Mouse (Mus musculus): ENCODE measurements around the gene Gm17428. TPM values are rescaled to one million over a fixed set of nuclear protein-coding genes. Genes with fewer than 3 reads are reported as not detected.

Gene Gm17428
- not detected in 2 replicates for polyA plus RNA-seq (2012; rRNA removed)

DNA sequence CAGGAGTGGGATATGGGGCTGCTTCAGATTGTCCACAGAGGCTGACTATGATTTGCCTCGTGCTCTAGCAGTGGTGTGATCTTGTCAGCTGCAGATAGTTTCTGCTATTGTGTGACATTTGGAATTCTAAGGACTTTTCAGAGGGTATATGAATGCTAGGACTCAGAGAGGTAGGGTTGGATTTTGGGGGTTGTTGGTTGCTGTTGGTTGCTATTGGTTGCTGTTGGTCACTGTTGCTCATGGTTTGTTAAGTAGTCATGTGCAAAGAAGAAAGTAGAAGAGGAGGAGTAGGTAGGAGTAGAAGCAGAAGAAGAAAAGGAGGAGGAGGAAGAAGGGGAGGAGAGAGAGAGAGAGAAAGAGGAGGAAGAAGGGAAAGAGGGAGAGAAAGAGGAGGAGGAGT, at the start of gene Gm17428:
Gm17428 (plus strand) TSS at position 301 of the 400 bp plus-strand sequence.
- no peaks in the 10 kb centered on the region for H3K4me1 ChIP-seq (ENCODE audit: control insufficient read depth, insufficient read depth, low read length)
- no peak for DNase-seq
- WGBS = 62% methylated on average over 1 of the region's 1 CpGs
- TF ChIP-seq CTCF (IDR thresholded peaks at IDR 0.05; ENCODE audit: insufficient read depth, low read length) (no peak), POLR2A (IDR thresholded peaks at IDR 0.05; ENCODE audit: borderline replicate concordance, extremely low read depth, low read depth, low read length) (no peak)
- no peak within 1 kb of the TSS for H3K4me3 ChIP-seq (replicated peaks; ENCODE audit: extremely low read depth, low read depth, low read length)

- TF ChIP-seq POLR2A (IDR thresholded peaks at IDR 0.05; ENCODE audit: borderline replicate concordance, extremely low read depth, low read depth, low read length) (no peak), CTCF (IDR thresholded peaks at IDR 0.05; ENCODE audit: insufficient read depth, low read length) (no peak)
- WGBS = 28% methylated on average over 7 of the region's 7 CpGs
- H3K4me1 ChIP-seq (ENCODE audit: control insufficient read depth, insufficient read depth, low read length) = peaks cover 5% of the 10 kb centered on the region; the same call in 1 of the 2 replicates
- DNase-seq = no peak
- H3K4me3 ChIP-seq (replicated peaks; ENCODE audit: extremely low read depth, low read depth, low read length) = no peak overlapping the region
Observed at GRCm38 (mm10) chr14:54927296-54927695, 49.4 kb upstream of the Gm17428 start.

- 63% methylated on average over 5 of the region's 5 CpGs for WGBS
- no peak overlapping the region for H3K4me3 ChIP-seq (replicated peaks; ENCODE audit: extremely low read depth, low read depth, low read length)
- no peak for DNase-seq
- TF ChIP-seq CTCF (IDR thresholded peaks at IDR 0.05; ENCODE audit: insufficient read depth, low read length) = no peak
- no peak for TF ChIP-seq POLR2A (IDR thresholded peaks at IDR 0.05; ENCODE audit: borderline replicate concordance, extremely low read depth, low read depth, low read length)
- peaks cover 5% of the 10 kb centered on the region; the same call in 1 of the 2 replicates for H3K4me1 ChIP-seq (ENCODE audit: control insufficient read depth, insufficient read depth, low read length)
Observed at GRCm38 (mm10) chr14:54929801-54930200, 46.9 kb upstream of the Gm17428 start.

DNA sequence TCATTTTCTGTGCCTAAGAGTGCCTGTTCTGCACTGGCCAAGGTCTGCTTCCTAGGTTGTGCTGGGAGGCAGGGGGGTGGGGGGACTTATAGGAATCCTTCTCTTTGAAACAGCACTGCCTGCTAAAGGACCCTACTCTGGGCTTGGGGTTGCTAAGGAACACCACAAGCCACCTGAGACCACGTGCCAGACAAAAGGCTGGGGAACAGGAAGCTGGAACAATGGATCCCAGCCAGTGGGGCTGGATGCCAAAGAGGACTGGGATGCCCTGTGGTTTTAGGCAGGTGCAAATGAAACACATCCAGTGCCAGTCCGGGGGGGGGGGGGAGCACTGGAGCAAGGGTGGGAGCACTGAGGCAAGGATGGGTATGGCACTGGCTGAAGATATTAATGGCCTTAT, 46.3 kb upstream of the Gm17428 start:
- H3K4me1 ChIP-seq (ENCODE audit: control insufficient read depth, insufficient read depth, low read length) = peaks cover 5% of the 10 kb centered on the region; the same call in 1 of the 2 replicates
- 23% methylated on average over 2 of the region's 2 CpGs for WGBS
- TF ChIP-seq CTCF (IDR thresholded peaks at IDR 0.05; ENCODE audit: insufficient read depth, low read length) (no peak), POLR2A (IDR thresholded peaks at IDR 0.05; ENCODE audit: borderline replicate concordance, extremely low read depth, low read depth, low read length) (no peak)
- no peak overlapping the region for H3K4me3 ChIP-seq (replicated peaks; ENCODE audit: extremely low read depth, low read depth, low read length)
- DNase-seq = no peak

DNA sequence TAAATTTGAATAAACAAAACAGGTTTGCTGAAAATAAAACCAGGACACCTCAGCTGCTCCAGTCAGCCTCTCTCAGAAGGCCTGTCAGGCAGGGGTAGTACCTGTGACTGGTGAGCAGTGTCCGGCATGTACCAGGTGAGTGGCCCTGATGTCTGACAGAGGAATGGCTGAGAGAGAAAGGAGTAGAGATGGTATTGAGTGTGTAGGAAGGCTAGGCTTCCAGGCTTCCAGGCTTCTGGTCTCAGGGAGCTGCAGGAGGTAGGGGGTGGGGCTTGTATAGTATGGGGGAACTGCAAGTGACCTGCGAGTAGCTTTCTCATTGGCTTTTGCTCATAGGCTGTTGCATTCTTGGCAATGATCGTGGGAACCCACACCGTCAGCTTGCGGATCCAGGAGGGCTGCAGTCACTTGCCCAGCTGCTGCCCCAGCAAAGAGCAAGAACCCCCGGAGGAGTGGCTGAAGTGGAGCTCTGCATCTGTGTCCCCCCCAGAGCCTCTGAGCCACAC, 44.0 kb upstream of the Gm17428 start, which contains the start of gene Il25:
Il25 (plus strand) TSS at position 51 of the 506 bp plus-strand sequence.
- TF ChIP-seq POLR2A (IDR thresholded peaks at IDR 0.05; ENCODE audit: borderline replicate concordance, extremely low read depth, low read depth, low read length) (no peak), CTCF (IDR thresholded peaks at IDR 0.05; ENCODE audit: insufficient read depth, low read length) (no peak)
- no peak within 1 kb of the TSS for H3K4me3 ChIP-seq (replicated peaks; ENCODE audit: extremely low read depth, low read depth, low read length)
- no peak for DNase-seq
- whole genome bisulfite sequencing = 43% methylated on average over 6 of the region's 6 CpGs
- no peaks in the 10 kb centered on the region for H3K4me1 ChIP-seq (ENCODE audit: control insufficient read depth, insufficient read depth, low read length)

GRCm38 (mm10) chr14:54935904-54936830, 40.6 kb upstream of the Gm17428 start, which contains the start of gene Cmtm5:
Cmtm5 (plus strand) TSS chr14:54936261.
- TF ChIP-seq CTCF (IDR thresholded peaks at IDR 0.05; ENCODE audit: insufficient read depth, low read length) = no peak
- TF ChIP-seq POLR2A (IDR thresholded peaks at IDR 0.05; ENCODE audit: borderline replicate concordance, extremely low read depth, low read depth, low read length) = no peak
- DNase-seq = no peak
- Histone ChIP-seq H3K4me1 (ENCODE audit: control insufficient read depth, insufficient read depth, low read length) (no peaks in the 10 kb centered on the region), H3K4me3 (replicated peaks; ENCODE audit: extremely low read depth, low read depth, low read length) (no peak within 1 kb of the TSS)
- 37% methylated on average over 8 of the region's 8 CpGs for WGBS

DNA sequence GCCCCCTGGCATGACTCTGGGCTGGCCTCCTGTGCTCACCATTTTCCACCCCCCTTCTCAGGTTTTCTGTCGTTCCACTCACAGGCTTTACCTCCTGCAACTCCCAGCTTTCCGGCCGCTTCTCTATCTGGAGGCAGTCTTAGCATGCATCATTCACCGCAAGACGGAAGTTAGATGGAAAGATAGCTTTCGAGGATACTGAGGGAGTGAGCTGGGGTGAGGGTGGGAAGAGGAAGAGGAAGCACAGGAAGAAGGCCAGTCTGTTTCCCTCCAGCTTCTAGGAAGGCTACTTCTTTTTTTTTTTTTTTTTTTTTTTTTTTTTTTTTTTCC, 39.9 kb upstream of the Gm17428 start:
- WGBS = 43% methylated on average over 6 of the region's 6 CpGs

DNA sequence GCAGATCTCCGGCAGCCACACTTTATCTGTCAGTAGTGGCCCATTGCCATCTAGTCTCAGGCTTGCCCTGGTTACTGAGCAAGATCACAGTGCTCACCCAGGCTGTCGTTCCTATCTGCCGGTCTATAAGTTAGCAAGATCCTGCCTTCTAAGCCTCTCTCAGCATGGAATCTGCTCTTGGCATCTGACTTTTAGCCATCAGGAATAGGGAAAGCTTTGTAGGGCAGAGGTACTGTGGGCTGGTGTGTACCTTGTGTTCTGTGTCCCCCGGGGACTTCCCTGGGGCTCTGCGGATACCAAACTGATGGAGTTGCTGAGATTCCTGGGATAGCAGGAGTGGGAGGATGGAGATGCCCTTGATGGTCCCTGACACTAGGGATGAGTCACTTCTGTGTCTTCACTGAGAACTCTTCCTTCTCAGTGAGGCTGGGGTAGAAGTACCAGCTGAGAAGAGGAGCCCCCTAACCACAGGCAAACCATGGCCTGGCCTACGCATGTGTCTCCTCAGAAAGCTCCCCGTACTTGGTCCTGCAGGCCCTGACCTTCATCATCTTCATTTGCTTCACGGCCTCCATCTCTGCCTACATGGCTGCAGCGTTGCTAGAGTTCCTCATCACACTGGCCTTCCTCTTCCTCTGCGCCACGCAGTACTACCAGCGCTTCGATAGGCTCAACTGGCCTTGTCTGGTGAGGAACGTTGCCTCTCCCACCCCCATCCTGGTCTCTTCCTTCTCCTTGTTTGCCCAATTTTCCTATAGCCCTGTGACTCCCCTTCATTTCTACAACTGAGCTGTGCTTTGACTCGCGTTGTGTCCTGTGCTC, 39.2 kb upstream of the Gm17428 start:
- no peak for DNase-seq
- no peak for TF ChIP-seq CTCF (IDR thresholded peaks at IDR 0.05; ENCODE audit: insufficient read depth, low read length)
- no peak for TF ChIP-seq POLR2A (IDR thresholded peaks at IDR 0.05; ENCODE audit: borderline replicate concordance, extremely low read depth, low read depth, low read length)
- Histone ChIP-seq H3K4me3 (replicated peaks; ENCODE audit: extremely low read depth, low read depth, low read length) (no peak overlapping the region), H3K4me1 (ENCODE audit: control insufficient read depth, insufficient read depth, low read length) (no peaks in the 10 kb centered on the region)
- WGBS = 87% methylated on average over 16 of the region's 16 CpGs

More for the DNA sequence above, 39.9 kb upstream of the Gm17428 start:
- TF ChIP-seq CTCF (IDR thresholded peaks at IDR 0.05; ENCODE audit: insufficient read depth, low read length) (no peak), POLR2A (IDR thresholded peaks at IDR 0.05; ENCODE audit: borderline replicate concordance, extremely low read depth, low read depth, low read length) (no peak)
- no peak for DNase-seq
- Histone ChIP-seq H3K4me3 (replicated peaks; ENCODE audit: extremely low read depth, low read depth, low read length) (no peak overlapping the region), H3K4me1 (ENCODE audit: control insufficient read depth, insufficient read depth, low read length) (no peaks in the 10 kb centered on the region)
